Mouse (Mus musculus) liver, adult 2 months (tissue): ENCODE data around the gene Dnajb7. TPM values are rescaled to one million over a fixed set of nuclear protein-coding genes. Genes with fewer than 3 reads are reported as not detected.

Experiments used
- DNase-seq: peaks from one replicate; pipeline ENCODE4 v3.0.0-alpha.2; 2011; ENCODE audit warnings: low read depth, low spot score; ENCODE audit errors: extremely low read depth
- H3K27ac ChIP-seq: fragments of 200-500 bp; replicated peaks from 2 replicates; pipeline ENCODE4 v1.5.1; 2012; ENCODE audit warnings: low read depth, mild to moderate bottlenecking, control low read depth, inconsistent platforms, low read length; ENCODE audit not compliant: insufficient read depth
- H3K27me3 ChIP-seq: fragments of 200-500 bp; 2 replicates; pipeline ENCODE4 v1.6.1; 2012; ENCODE audit warnings: mild to moderate bottlenecking, moderate library complexity, low read length, inconsistent platforms; ENCODE audit not compliant: control insufficient read depth, insufficient read depth
- H3K36me3 ChIP-seq: fragments of 200-500 bp; 2 replicates; pipeline ENCODE4 v1.6.1; 2012; ENCODE audit warnings: low read length, inconsistent platforms; ENCODE audit not compliant: control insufficient read depth, insufficient read depth
- H3K4me1 ChIP-seq: fragments of 200-500 bp; 2 replicates; pipeline ENCODE4 v1.6.1; 2011; ENCODE audit warnings: low read length; ENCODE audit not compliant: control insufficient read depth, insufficient read depth
- H3K4me3 ChIP-seq: fragments of 200-500 bp; 2 replicates; pipeline ENCODE4 v1.5.1; 2011; ENCODE audit warnings: low read depth, mild to moderate bottlenecking, control low read depth, low read length, moderate library complexity; ENCODE audit not compliant: insufficient read depth
- H3K79me2 ChIP-seq: fragments of 200-500 bp; 2 replicates; pipeline ENCODE4 v1.6.1; 2012; ENCODE audit warnings: inconsistent platforms, mild to moderate bottlenecking, low read length, moderate library complexity; ENCODE audit not compliant: control insufficient read depth, insufficient read depth
- H3K9ac ChIP-seq: fragments of 200-500 bp; 2 replicates; pipeline ENCODE4 v1.6.1; 2012; ENCODE audit warnings: low read depth, mild to moderate bottlenecking, control low read depth, inconsistent platforms, low read length
- CTCF ChIP-seq: fragments of 200-500 bp; IDR thresholded peaks from 2 replicates; pipeline ENCODE4 v1.5.1; 2011; ENCODE audit warnings: low read depth, low read length, control low read depth
- POLR2A ChIP-seq: fragments of 200-500 bp; IDR thresholded peaks from 2 replicates; pipeline ENCODE4 v1.6.1; 2011; ENCODE audit warnings: low read length, control low read depth; ENCODE audit not compliant: insufficient read depth; ENCODE audit errors: extremely low read depth
- WGBS: fragments of 180-500 bp; shearing (Covaris S2); methylation state at CpG from one replicate; pipeline ENCODE4 v1.1.7; 2018; 5-methylcytosine and 5-hydroxymethylcytosine counted together
- polyA plus RNA-seq: library from polyadenylated mRNA; depleted of rRNA; stranded (reverse); fragments of >200 nt; gene quantifications from 2 replicates; pipeline ENCODE4 v1.2.3, GENCODE M21; 2012; rRNA removed
- total RNA-seq: library from RNA; depleted of rRNA; stranded (reverse); fragments of >200 nt; gene quantifications from 2 replicates; pipeline ENCODE4 v1.2.3, GENCODE M21; 2014; rRNA removed

Gene Dnajb7
- total RNA-seq, result 0.13 and 0.28 TPM in 2 replicates
- not detected in 2 replicates for polyA plus RNA-seq

DNA sequence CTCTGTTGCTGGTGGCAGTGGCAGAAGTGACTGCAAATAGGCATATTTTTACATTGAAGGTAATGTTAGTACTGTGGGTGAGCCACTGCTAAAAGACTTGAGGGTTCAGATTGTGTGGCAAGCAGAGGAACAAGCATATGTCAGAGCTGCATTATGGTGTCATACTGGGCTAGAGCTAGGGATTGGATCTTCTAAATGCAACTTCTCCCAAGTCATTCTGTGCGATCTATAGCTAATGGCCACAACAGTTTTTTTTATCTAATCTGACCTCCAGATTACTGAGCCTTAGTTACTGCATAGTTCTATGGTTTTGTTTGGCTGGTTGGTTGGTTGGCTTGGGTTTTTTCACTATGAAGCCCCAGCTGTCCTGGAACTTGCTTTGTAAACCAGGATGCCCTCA, at the start of gene Dnajb7:
Gene Dnajb7, minus strand, starts transcription at position 101 of the 400 bp plus-strand sequence.
- Histone ChIP-seq H3K79me2 (peaks cover 17% of the 10 kb centered on the region; the same call in 1 of the 2 replicates), H3K36me3 (no peaks in the 10 kb centered on the region), H3K27me3 (no peaks in the 10 kb centered on the region), H3K27ac (no peak within 1 kb of the TSS), H3K9ac (no peak within 1 kb of the TSS), H3K4me1 (no peaks in the 10 kb centered on the region; the same call in 1 of the 2 replicates), H3K4me3 (no peak within 1 kb of the TSS)
- WGBS, result 93% methylated on average over 1 of the region's 1 CpGs
- TF ChIP-seq POLR2A (no peak), CTCF (no peak)
- no peak for DNase-seq

DNA sequence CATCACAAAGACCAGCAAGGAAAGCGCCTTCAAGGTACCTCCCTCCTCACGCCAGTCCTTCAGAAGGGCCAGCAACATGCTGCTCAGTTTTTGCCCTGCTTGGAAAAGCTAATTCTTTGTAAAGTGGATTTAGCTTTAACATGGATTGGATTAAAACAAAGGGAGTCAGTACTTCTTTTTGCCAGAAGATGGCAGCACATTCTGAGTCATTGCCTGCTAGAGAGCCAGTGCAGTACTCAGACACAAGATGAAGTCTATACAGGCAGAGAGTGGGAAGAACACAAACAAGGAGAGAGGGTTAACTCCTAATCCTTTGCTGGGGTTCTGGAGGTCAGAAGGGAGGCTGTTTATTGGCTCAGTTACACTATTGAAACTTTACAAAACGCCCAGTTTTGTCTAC, 40.4 kb upstream of the Dnajb7 start:
- peaks cover 44% of the 10 kb centered on the region for H3K36me3 ChIP-seq
- 62% methylated on average over 3 of the region's 3 CpGs for WGBS

DNA sequence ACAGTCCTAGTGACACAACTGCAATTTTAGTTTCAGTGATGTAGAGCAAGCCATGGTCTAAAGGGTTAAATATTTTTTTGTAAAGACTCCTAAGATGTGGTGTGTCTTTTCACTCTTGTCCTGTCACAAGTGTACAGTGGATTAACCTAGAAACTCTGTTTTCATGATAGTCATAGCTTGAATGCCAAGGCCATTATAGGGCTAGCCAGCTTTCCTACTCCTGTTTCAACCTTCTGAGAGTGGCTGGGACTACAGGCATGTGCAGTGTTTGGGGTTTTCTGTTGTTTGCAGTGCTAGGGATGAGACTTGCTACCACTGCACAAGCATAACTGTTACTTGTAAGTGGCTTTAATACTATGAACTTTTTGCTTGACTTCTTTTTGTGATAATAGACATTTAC, 31.1 kb upstream of the Dnajb7 start:
- no peaks in the 10 kb centered on the region for H3K4me1 ChIP-seq
- H3K9ac ChIP-seq, result no peak overlapping the region
- no peak for DNase-seq
- TF ChIP-seq CTCF, result no peak
- TF ChIP-seq POLR2A, result no peak
- no peak overlapping the region for H3K27ac ChIP-seq
- no peaks in the 10 kb centered on the region for H3K27me3 ChIP-seq
- peaks cover 38% of the 10 kb centered on the region for H3K36me3 ChIP-seq
- H3K79me2 ChIP-seq, result no peaks in the 10 kb centered on the region; the same call in 1 of the 2 replicates
- H3K4me3 ChIP-seq, result no peak overlapping the region

More for the DNA sequence above, 40.4 kb upstream of the Dnajb7 start:
- H3K27me3 ChIP-seq, result no peaks in the 10 kb centered on the region
- H3K4me1 ChIP-seq, result no peaks in the 10 kb centered on the region
- no peak overlapping the region for H3K27ac ChIP-seq
- no peak overlapping the region for H3K4me3 ChIP-seq
- TF ChIP-seq CTCF (peak; percentile 45), POLR2A (no peak)
- H3K9ac ChIP-seq, result no peak overlapping the region
- peak; percentile 52 for DNase-seq
- H3K79me2 ChIP-seq, result no peaks in the 10 kb centered on the region

- WGBS, result 92% methylated on average over 1 of the region's 1 CpGs
- Histone ChIP-seq H3K4me3 (no peak overlapping the region), H3K27ac (no peak overlapping the region), H3K27me3 (no peaks in the 10 kb centered on the region), H3K4me1 (no peaks in the 10 kb centered on the region), H3K79me2 (no peaks in the 10 kb centered on the region; the same call in 1 of the 2 replicates), H3K36me3 (peaks cover 34% of the 10 kb centered on the region), H3K9ac (no peak overlapping the region)
- no peak for DNase-seq
- no peak for TF ChIP-seq CTCF
- TF ChIP-seq POLR2A, result no peak
Observed at GRCm38 (mm10) chr15:81438345-81438744, 30.2 kb upstream of the Dnajb7 start.

DNA sequence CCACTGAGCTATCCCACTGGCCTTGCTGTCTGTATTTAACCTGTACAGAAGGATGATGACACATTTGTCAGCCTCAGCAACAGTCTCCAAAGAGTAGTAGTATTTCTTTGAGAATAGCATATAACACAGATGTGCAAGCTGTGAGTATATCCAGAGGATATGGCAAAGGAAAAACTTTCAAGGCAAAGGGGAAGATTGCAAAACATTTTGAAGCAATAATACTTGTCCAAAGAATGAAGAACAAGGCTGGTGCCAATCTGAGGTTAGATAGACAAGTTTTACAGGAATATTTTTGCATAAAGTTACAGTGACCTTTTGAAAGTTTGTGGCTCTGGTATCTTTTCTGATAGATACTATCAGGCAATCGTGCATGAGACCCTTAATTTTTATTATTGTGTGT, 23.1 kb upstream of the Dnajb7 start:
- Histone ChIP-seq H3K9ac (no peak overlapping the region), H3K27ac (no peak overlapping the region), H3K4me3 (no peak overlapping the region), H3K4me1 (peaks cover 2% of the 10 kb centered on the region; the same call in 1 of the 2 replicates), H3K79me2 (peaks cover 4% of the 10 kb centered on the region; the same call in 1 of the 2 replicates), H3K36me3 (peaks cover 44% of the 10 kb centered on the region), H3K27me3 (no peaks in the 10 kb centered on the region)
- WGBS, result 72% methylated on average over 1 of the region's 1 CpGs
- DNase-seq, result no peak
- TF ChIP-seq POLR2A (no peak), CTCF (no peak)

- no peak overlapping the region for H3K9ac ChIP-seq
- no peak overlapping the region for H3K27ac ChIP-seq
- WGBS, result 65% methylated on average over 2 of the region's 2 CpGs
- no peak overlapping the region for H3K4me3 ChIP-seq
- peaks cover 35% of the 10 kb centered on the region for H3K36me3 ChIP-seq
- H3K27me3 ChIP-seq, result no peaks in the 10 kb centered on the region
- no peak for DNase-seq
- no peak for TF ChIP-seq POLR2A
- TF ChIP-seq CTCF, result no peak
- H3K79me2 ChIP-seq, result peaks cover 7% of the 10 kb centered on the region; the same call in 1 of the 2 replicates
- H3K4me1 ChIP-seq, result peaks cover 4% of the 10 kb centered on the region; the same call in 1 of the 2 replicates
Observed at GRCm38 (mm10) chr15:81427947-81428346, 19.8 kb upstream of the Dnajb7 start.
